Mouse (Mus musculus) brain, embryonic 14.5 days (tissue): Measurements from ENCODE around the gene Tenm3.

ENCODE experiments used
- CTCF ChIP-seq: fragments of 200-500 bp; IDR thresholded peaks from 2 replicates; pipeline ENCODE4 v1.5.1; 2012; ENCODE audit warnings: inconsistent platforms, mild to moderate bottlenecking, moderate library complexity, borderline replicate concordance; ENCODE audit not compliant: insufficient read depth, insufficient read length; ENCODE audit errors: extremely low read depth
- POLR2A ChIP-seq: fragments of 200-500 bp; IDR thresholded peaks from 2 replicates; pipeline ENCODE4 v1.6.1; 2012; ENCODE audit warnings: mild to moderate bottlenecking, inconsistent platforms, borderline replicate concordance; ENCODE audit not compliant: poor library complexity, insufficient read depth, insufficient read length, severe bottlenecking; ENCODE audit errors: extremely low read depth

DNA sequence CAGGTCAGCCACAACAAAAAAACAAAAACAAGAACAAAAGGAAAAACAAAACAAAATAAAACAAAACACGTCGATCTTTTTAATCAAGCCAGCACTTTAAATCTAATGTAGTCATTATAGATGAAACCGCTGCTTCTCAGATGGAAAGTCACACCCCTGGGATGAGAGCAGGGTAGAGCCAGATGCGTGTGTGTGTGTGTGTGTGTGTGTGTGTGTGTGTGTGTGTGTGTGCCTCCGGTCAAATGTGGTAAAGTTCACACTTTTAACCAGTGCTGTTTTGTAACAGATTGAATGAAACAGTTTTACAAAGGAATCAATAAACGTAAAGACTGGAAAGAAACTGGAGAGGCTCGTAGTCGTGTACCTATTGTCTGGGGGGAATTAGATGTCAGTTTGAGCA lies 50.0 kb downstream of the Tenm3 start:
- TF ChIP-seq POLR2A (no peak), CTCF (no peak)
